Mouse (Mus musculus) right cerebral cortex, postnatal 14 days (tissue): Measurements from ENCODE around the gene Gm12394.
"Not testable (repeated sequence)": the region's sequence is repeated elsewhere in the genome, so short reads cannot be mapped to it uniquely, and the experiment has no call there.

Experiments used
- DNase-seq: peaks from one replicate; pipeline ENCODE4 v3.0.0; 2022

Gm12394 gene

DNA sequence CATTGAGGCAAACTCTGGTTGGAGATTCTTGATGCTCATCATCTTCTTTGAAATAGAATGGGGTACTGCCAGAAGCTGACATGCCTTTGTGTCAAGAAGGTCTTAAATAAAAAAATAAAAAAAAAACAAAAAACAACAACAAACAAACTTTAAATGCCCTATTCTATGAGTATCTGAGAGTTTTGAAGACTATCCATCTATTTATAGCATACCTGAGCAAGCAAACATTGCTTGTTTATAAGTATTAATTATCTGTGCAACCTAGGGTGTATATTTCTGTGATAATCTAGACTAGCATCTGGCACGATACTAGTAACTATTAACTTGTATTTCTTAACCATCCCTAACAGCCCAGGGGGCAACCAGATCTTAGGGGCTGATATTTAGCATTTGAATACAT, at the start of gene Gm12394:
Gm12394 (minus strand) TSS at position 101 of the 400 bp plus-strand sequence.
- not testable (repeated sequence) for DNase-seq

DNA sequence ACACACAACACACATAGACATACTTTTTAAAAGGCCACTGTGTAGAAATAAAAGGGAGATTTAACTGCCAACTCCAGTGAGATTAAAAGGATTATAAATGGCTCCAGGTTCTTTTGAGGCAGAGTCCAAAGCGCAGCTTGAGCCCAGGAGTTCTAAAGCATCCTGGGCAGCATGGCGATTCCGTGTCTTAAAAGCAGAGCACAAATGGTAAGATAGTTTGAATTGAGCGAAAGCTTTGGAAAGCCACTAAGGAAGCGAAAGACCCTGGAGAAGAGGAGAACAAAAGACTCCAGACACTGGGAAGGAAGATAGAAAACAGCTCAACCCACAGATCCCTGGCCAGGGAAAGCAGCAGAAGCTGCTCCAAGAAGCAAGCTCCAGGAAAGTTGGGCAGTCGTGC, 48.4 kb upstream of the Gm12394 start:
- no peak for DNase-seq

DNA sequence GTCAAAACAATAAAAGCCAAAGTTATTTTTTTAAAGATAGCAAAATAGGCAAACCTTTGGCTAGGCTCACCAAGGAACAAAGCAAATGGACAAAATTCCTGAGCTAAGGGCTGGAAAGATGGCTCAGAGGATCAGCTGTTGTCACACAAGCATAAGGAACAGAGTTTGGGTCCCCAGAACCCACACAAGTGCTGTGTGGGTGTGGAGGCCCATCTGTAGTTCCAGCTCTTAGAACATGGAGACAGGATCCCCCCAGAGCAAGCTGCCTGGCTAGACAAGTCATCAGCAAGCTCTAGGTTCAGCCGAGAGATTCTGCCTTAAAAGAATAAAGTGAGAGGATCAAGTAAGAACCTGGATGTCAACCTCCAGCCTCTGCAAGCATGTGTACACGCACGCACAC, 48.0 kb upstream of the Gm12394 start:
- DNase-seq, result no peak

DNA sequence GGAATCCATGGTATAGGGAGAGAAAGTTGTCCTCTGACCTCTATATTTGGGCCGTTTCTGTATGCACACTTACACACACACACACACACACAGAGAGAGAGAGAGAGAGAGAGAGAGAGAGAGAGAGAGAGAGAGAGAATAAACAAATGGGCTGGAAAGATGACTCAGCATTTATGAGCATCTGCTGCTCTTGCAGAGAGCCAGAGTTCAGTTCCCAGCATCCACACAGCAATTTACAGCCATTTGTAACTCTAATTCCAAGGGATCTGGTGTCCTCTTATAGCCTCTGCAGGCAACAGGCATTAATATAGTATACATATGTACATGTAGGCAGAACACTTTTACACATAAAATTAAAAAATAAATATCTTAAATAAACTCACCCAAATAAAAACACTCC, 47.4 kb upstream of the Gm12394 start:
- no peak for DNase-seq

DNA sequence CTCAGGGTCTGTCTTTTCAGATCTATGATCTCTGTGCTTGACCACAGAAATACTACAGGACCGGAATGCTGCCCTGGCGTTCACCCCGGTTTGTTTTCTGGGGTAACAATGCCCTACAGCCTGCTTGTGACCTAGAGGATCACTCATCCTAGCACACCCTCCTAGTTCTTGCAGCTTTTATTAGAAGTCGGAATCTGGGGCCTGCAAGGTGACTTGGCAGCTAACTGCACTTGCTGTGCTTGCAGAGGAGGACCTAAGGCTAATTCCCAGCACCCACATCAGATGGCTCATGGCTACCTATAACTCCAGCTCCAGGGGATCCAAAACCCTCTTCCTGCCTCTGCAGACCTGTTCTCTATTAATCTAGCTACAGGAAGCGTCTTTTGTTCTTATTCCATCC, 46.2 kb upstream of the Gm12394 start:
- no peak for DNase-seq

DNA sequence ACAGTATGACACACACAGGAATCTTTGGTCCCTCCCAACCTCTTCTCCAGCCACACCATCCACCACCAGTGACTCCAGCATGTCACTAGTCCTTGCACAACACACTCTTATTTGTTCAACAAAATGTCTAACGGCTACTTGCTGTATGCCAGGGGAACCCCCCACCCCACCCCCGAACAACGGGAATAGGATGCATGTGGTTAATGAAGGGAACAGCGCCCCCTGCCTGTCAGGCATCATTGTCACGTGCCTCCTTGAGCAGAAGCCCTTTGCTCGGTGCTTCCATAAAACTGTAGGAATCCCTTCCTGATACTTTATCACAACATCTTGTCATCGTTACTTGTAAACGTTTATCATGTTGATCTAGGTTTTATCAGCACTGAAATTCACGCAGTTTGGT, 45.6 kb upstream of the Gm12394 start:
- peak; percentile 60 for DNase-seq

DNA sequence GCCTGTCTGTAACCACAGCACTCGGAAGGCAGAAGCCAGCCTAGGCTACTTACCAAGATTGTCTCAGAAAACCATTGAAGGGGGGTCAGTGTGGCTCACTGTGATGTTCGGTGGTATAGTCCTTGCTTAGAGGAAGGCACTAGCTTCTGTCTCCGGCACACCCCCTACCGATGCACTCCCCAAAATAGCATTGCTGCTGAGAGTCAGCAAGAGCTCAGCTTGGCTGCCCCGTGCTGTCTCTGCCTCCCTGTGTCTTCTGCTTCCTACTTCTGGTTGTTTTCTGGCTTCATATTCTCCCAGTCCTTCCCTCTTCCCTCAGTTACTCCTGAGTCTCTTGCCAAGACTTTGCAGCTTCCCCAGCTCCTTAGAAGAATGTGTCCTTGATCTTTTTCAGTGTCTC, 44.3 kb upstream of the Gm12394 start:
- DNase-seq, result peak; percentile 40

DNA sequence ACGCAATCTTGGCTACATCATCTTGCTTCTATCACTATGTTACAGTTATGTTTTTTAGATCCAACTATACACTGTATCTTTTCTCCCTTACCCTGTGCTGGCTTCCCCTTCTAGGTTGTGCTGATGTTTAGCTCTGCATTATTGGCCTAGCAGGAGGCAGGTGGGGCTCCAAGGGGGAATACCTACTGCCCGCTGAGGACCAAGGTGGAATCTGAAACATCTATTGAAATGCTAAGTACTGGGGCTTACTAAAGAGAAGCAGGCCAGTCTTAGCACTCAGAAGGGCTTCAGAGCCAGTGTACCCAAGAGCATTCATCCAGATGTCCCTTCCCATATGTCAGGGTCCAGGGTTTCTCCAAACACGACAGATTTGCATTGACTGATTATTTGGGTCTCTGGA, 42.3 kb upstream of the Gm12394 start:
- DNase-seq, result no peak

DNA sequence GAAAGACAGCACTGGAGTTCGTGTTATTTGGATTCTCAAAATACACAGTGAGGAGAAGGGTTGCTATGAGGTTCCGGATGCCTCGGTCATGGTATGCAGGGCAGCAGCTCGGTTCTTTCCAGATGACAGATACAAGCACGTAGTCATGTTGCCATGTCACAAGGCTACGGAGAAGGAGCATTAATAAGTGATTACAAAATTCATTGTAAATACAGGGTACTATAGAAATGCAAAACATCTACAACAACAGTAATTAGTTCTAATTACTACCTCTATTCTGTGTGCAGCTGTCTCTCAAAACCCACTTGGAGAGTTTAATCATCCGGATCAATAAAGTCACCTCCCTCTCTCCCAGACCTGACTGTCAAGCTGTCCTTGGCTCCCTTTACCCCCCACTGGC, 38.5 kb upstream of the Gm12394 start:
- DNase-seq, result no peak

DNA sequence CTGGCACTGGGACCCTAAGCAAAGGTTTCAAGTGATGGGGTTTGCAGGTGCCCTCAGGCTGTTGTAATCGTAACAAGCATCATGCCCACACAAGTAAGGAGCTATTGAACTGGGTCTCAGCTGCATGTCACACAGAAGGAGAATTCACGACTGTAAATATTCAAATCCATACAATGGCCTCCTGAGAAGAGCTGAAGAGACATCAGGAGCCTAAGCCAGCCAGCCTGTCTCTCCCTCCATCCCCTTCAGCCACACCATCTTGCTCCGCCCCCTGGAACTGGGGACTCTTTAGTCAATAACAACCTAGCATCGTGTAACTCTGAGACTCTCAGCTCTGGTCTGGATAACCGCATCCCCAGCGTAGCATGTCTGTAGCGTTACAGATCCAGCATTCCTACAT, 34.6 kb upstream of the Gm12394 start:
- DNase-seq, result no peak

DNA sequence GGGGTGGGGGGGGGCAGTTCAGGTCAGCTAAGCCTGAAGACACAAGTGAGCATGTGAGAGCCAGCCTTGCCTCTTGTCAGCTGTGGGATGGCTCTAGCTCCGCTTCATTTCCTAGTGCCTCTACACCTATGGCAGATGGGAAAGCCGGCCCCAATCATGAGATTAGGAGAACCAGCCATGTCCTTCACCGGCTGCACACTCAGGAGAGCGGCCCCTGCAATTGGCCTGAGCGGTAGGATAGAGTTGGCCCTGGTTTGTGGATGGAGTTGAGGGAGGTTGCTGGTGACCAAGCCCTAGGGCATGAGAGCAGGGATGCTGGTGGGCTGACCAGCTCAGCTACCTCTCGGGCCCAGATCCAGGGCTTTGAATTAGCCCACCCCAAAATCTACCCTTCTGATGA, 32.2 kb upstream of the Gm12394 start:
- no peak for DNase-seq

DNA sequence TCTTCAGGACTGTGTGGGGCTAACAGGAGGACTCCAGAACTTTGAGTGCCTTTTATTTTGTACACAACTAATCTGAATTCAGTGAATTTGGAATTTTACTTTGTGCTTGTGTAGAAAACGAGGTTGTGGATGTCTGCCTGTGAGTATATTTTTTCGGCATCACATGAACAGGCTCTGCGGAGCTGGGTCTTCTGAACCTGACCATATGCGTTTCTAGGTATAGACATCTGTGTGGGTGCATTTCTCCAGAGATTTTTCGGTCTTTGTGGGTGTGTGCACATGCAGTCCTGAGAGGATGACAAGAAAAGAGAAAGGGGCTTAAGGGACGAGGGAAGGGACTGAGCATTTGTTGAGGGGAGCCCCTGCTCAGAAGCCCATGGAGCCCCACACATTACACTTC, 30.4 kb upstream of the Gm12394 start:
- no peak for DNase-seq

DNA sequence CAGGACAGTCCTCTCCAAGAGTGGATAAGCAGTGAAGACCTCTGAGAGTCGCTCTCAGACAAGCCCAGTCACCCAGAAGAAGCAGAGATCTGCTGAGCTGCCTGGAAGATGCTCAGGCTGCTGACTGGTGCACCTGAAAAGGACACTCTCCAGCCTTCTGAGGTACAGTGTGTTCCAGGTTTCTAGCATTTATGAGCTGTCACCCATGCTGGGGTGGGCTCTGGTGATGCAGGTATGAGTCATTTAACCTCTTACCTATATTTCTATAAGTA, 24.0 kb upstream of the Gm12394 start:
- DNase-seq, result no peak

DNA sequence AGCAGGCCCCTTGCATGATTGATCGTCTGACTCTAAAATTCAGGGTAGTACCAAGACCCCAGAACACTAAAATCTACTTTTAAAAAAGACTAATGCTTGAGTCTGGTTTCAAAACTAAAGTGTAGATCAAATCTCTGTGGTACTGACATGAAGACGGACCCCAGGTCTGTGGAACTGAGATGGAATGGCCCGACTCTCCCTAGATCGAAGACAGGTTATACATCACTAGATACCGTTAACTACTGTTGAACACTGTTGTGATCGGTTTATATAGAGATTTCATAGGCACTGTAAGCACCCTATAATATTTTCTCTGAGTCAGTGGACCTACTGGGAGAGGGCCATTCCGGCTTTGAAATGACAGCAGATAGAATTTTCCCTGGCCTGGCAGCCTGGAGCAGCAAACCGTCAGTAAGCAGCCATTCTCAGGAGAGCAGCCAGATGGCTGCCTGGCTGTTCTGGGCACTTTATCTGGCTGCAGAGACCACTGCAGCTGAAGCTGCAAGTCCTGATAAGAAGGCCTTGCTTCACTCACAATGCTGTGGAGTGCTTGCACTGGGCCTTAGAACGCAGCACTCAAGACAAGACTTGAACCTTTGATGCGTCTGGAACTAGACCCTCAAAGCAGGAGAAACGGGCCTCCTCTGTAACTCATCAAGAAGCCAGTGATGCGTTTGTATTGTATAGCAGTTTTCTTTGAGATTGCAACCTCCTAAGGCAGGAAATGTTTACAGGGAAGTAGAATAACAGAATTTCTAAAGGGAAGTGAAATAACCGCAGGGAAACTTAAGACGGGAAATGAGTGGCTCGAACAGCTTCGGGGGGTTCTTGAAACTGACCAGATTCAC, 23.5 kb upstream of the Gm12394 start:
- DNase-seq, result no peak

DNA sequence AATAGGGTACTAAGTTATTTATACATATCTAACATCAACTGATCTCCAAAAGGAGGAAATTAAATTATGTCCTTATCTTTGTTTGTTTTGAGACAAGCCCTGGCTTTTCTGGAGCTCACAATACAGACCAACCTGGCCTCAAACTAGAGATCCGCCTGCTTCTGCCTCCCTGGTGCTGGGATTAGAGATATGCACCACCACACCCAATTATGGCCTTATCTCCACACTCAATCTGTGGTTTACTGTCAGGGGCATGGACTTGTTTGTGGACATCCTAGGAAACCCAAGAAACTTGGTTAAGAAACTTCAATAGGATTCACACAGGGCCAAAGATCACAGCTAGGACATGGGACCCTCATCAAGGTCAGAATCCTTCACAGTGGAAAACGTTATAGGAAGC, 21.1 kb upstream of the Gm12394 start:
- DNase-seq, result no peak

DNA sequence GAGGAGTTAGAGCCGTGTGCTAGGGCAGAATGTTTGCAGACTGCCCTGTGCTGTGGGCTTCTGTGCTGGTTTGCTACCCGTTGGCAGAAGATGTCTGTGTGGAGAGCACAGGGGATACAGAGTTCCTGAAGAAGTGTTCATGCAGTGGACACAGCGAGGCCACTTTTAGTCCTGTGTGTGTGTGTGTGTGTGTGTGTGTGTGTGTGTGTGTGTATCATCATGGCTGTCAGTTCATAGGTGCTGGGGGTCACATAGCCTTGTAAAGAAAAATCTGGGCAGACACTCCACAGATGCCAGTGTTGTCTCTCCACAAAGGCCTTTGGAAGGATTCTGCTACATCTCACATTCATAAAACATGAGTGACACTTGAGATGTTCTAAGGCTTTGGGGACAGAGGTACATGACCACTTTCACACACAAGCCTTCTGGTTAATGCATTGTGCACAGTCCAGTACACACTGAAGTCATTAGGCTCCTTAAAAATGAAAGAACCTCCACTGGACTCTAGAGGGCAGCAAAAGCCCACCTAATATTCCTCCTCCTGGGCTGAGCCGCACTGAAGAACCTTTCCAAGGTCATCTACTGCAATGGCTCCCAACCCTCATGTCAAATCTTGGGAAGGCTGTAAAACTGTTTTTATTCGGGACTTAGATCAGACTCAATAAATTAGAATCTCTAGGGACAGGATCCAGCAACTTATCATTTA, 20.2 kb upstream of the Gm12394 start:
- peak; percentile 29 for DNase-seq

DNA sequence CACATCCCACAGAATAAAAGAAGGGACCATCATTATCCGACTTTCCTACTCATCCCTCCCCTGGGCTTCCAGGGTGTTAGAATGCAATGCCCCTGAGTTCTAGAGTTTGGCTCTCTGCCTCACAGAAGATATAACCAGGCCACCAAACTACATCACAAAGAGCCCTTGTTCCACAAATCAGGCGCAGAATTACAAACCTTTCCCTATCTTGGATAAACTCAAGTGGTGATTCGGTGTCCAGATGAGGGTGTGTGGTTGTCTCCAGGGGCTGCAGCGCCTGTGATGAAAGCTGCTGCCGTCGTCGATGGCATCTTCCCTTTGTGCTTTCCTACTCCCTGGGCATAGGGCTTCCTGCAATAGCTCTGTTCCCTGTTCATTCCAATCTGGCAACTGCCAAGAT, 17.6 kb upstream of the Gm12394 start, which contains the start of gene Fam205c:
Fam205c (minus strand) TSS at position 101 of the 400 bp plus-strand sequence.
- DNase-seq, result no peak

DNA sequence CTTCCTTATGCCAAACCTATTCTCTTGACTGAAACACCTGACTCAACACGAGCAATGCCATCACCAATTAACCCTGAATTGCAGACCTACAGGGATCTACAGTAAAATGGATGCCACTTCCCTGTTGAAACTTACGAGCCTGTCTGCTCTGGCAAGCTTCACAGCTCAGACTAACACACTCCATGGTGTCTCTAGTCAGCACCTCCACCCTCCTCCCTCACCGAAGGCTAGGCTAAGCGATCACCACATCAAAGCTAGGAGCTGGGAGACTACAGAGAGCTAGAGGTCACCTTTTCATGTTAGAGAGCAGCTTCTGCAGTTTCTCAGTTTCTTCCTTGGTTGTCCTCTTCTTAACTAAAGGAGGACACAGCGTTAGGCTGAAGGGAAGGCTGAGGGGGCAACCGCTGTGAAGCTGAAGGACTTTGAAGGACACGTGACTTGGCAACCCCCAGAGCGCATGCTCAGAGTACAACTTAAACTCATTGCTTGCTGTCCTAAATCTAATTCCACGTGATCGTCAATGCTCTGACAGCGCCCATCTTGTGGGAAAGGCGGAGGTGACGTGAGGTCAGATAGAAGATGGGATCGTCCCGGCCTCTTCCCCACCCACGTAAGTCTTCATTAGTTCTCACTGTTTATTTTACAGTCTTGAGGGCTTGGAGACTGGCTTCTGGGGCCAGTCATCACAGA, 16.3 kb upstream of the Gm12394 start:
- no peak for DNase-seq

DNA sequence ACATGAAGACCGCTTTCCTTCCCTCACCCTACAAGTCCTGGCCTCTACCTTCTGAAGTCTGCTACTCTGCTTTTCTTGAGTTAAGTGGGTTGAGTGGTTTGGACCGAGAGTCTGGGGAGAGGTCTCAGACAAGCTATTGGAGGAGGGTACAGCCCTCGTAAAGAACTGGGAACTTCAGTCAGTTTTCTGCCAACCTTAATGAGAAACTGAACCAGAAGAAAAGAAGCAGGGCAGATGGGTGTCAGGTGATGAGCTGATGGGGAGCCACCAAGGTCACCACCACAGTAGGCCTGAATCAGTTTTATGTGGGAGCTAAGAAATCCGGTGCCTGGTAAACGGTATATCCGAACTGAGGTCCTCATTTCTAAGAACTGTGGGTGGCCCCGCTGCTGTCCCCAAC, 15.6 kb upstream of the Gm12394 start:
- no peak for DNase-seq

DNA sequence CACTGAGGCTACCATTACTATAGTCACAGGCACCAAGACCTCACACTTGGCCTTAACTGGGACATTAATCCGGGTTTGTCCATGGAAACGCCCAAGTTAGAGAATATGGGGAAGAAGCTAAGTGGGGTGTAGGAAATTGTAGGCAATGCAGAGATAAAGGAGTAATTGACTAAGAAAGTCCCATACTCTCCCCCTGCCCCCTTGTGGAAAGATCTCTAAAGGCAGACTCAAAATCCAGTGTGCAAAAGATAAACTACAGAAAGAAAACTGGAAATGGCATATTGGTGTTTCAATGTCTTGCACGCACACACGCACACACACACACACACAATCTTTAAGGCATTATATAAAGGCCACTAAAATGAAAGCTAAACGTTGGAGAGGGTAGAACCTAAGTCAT, 14.2 kb upstream of the Gm12394 start:
- no peak for DNase-seq

DNA sequence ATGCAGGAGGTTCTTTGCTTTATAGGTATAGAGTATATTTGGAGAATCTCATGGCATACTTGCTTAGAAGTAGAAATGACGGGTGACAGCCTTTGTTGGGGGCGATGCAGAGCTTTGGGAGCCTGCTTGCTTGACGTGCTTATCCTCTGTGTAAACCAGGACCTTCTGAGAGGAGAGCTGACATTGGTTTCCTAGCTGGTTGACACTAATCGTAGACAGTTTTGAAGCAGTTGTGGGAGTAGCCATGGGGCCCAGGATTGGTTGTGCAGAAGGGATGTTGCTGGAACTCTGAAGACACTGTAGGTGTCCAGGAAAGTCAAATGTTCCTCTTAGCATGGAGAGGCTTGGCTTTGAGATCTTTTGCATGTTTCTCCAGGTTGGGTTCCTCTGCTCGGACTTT, 11.6 kb upstream of the Gm12394 start:
- DNase-seq, result no peak

DNA sequence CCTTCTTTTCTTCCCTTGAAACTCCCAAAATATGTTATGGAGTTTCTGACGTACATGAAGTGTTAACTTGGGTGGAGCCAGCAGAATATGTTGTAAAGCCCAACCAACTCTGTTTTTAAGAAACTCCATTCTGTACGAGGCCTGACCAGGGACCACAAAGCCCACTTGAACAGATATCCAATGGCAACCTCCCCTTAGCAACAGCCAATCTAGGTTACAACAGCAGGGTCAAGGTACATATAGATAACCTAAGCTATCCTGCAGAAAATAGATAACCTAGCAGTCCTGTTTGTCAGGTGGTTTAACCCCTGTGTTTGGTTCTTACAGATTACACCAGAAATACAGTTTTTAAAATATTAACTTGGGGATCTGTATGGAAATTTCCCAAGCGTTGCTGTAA, 10.8 kb upstream of the Gm12394 start:
- no peak for DNase-seq

DNA sequence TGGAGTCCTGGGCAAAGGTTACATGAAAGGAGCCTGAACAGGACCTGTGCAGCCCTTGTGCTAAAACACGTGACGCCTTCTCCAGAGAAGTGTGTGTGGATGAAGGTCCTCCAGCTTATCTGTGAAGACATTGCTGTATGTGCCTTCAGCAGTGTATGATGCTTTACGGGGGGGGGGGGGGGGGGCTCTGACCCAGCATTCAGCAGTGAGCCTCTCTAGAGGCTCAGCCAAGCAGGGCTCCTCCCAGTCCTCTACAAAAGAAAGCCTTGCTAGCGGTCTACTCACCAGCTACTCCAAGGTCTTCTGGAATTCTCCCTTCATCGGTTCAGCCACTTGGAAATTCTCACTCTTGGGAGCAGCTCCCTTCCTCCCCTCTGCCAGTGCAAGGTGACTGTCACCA, 6.9 kb upstream of the Gm12394 start:
- DNase-seq, result not testable (repeated sequence)

DNA sequence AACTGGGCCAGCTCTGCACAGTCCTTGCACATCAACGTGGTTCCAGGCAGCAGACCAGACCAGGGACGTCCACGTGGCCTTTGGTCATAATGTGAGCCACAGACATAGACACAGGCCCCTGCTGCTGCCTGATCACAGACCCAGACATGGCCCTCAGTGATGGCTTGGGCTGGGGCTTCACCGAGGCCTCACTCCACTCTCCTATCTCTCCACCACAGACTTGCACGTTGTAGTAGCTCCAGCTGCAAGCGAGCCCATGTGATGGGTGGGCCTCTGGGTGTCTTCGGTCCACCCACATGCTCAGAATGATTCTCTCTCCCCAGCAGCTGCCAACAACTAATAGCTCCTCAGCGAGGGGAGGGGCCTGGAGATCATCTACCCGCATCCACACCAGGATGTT, 3.9 kb upstream of the Gm12394 start:
- not testable (repeated sequence) for DNase-seq
